Mouse (Mus musculus): ENCODE data around the gene Synpo2l. TPM values are rescaled to one million over a fixed set of nuclear protein-coding genes. Genes with fewer than 3 reads are reported as not detected.

The Synpo2l gene
- polyA plus RNA-seq, 1 experiment: 0.07 TPM

- Histone ChIP-seq H3K4me1 (ENCODE audit: control insufficient read depth, insufficient read depth, insufficient read length) (no peaks in the 10 kb centered on the region), H3K4me3 (ENCODE audit: extremely low read depth, insufficient read depth, insufficient read length) (no peak overlapping the region), H3K27me3 (ENCODE audit: control insufficient read depth, insufficient read depth, low read length) (0 out of 2 replicates have a peak, but pooled peaks cover 2% of the 10 kb centered on the region), H3K36me3 (ENCODE audit: control insufficient read depth, insufficient read depth, low read length) (no peaks in the 10 kb centered on the region), H3K27ac (ENCODE audit: insufficient read depth, low read length) (no peak overlapping the region)
- no peak for DNase-seq (ENCODE audit: low read depth in 1 of 2, low spot score in 2 of 2)
- 48% methylated on average over 3 of the region's 3 CpGs for WGBS
- TF ChIP-seq CTCF (IDR thresholded peaks at IDR 0.05; ENCODE audit: extremely low read depth, insufficient read depth, insufficient read length, insufficient replicate concordance): no peak
These were observed 3.7 kb downstream of the Synpo2l start for GRCm38 (mm10) chr14:20664436-20664835.

DNA sequence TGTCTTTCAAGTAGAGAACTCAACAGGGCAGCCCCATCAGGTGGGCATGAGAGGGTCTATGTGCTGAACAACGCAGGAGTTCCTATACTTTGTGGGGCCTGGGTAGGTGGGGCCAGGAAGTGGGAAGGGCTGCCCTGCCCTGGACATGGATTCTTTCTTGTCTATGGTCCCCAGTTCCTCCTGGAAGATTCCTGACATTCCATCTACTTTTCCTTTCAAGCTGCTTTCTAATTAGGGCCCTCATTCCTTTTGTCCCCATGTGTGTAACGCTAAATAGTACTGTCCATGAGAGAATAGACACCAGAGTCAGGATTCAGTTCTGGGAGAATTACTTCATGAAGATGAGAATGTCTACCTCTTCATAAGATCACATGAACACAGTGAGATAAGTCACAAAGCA is 4.6 kb downstream of the Synpo2l start:
- TF ChIP-seq POLR2A (IDR thresholded peaks at IDR 0.05; ENCODE audit: low read depth, low read length) (no peak), CTCF (IDR thresholded peaks at IDR 0.05; ENCODE audit: extremely low read depth, insufficient read depth, insufficient read length, insufficient replicate concordance) (no peak)
- no peaks in the 10 kb centered on the region for H3K36me3 ChIP-seq (ENCODE audit: control insufficient read depth, insufficient read depth, low read length)
- no peak overlapping the region for H3K4me3 ChIP-seq (ENCODE audit: extremely low read depth, insufficient read depth, insufficient read length)
- WGBS: 90% methylated on average over 2 of the region's 2 CpGs
- no peaks in the 10 kb centered on the region for H3K4me1 ChIP-seq (ENCODE audit: control insufficient read depth, insufficient read depth, insufficient read length)
- no peak overlapping the region for H3K27ac ChIP-seq (ENCODE audit: insufficient read depth, low read length)
- 0 out of 2 replicates have a peak, but pooled peaks cover 2% of the 10 kb centered on the region for H3K27me3 ChIP-seq (ENCODE audit: control insufficient read depth, insufficient read depth, low read length)
- DNase-seq (ENCODE audit: low read depth in 1 of 2, low spot score in 2 of 2): no peak

DNA sequence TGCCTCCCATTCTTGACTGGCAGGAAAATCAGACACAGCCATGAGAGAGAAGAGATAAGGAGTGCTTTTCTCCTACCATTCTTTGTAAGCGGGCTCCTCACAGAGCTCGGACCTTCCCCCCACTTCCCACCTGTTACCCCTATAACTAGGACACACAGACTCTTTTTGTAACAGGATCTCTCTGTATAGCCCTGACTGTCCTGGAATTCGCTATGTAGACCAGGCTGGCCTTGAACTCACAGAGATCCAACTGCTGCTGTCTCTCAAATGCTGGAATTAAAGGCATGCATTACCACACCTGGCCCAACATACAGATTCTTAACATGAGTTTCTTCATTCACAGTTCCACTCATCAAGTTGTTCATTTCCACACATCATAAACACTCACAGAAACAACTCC is 5.4 kb downstream of the Synpo2l start:
- H3K27me3 ChIP-seq (ENCODE audit: control insufficient read depth, insufficient read depth, low read length): 0 out of 2 replicates have a peak, but pooled peaks cover 2% of the 10 kb centered on the region
- no peak overlapping the region for H3K4me3 ChIP-seq (ENCODE audit: extremely low read depth, insufficient read depth, insufficient read length)
- no peak overlapping the region for H3K27ac ChIP-seq (ENCODE audit: insufficient read depth, low read length)
- H3K4me1 ChIP-seq (ENCODE audit: control insufficient read depth, insufficient read depth, insufficient read length): no peaks in the 10 kb centered on the region
- no peak for DNase-seq (ENCODE audit: low read depth in 1 of 2, low spot score in 2 of 2)
- no peak for TF ChIP-seq CTCF (IDR thresholded peaks at IDR 0.05; ENCODE audit: extremely low read depth, insufficient read depth, insufficient read length, insufficient replicate concordance)
- TF ChIP-seq POLR2A (IDR thresholded peaks at IDR 0.05; ENCODE audit: low read depth, low read length): no peak
- no peaks in the 10 kb centered on the region for H3K36me3 ChIP-seq (ENCODE audit: control insufficient read depth, insufficient read depth, low read length)
- WGBS: 94% methylated on average over 3 of the region's 3 CpGs

DNA sequence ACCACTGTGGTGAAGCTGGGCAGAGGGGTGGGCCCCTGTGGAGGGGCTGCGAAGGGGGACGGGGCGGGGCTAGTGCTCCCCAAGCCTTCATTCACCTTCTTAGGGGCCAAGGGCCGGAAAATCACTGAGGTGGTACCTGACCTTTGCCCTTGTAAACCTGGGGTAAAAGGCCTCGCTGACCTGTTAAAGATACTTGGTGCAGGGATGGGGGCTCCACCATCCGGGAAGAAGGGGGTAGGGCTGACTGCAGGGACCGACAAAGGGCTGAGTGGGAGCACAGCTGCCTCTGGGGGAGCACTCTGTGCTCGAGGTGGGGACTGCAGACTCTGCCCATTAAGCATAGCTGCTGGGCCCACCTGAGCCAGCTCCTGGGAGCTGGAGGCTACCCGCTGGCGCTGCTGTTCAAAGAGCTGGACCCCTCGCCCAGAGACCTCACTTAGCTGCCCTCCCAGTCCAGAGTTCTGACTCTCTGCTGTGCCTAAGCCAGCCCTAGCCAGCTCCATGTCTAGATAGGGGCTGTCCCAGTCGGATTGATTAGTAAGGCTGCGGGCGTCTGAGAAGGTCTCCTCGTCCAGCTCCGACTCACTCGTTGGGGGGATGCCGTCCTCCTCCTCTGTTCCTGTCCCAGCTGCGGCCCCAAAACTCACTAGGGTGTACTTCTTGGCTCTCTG is 6.4 kb downstream of the Synpo2l start:
- H3K36me3 ChIP-seq (ENCODE audit: control insufficient read depth, insufficient read depth, low read length): no peaks in the 10 kb centered on the region
- 64% methylated on average over 19 of the region's 19 CpGs for WGBS
- DNase-seq (ENCODE audit: low read depth in 1 of 2, low spot score in 2 of 2): no peak
- H3K4me3 ChIP-seq (ENCODE audit: extremely low read depth, insufficient read depth, insufficient read length): peak overlapping the region; percentile 56; the same call in 1 of the 2 replicates
- H3K27ac ChIP-seq (ENCODE audit: insufficient read depth, low read length): no peak overlapping the region
- H3K27me3 ChIP-seq (ENCODE audit: control insufficient read depth, insufficient read depth, low read length): 0 out of 2 replicates have a peak, but pooled peaks cover 2% of the 10 kb centered on the region
- TF ChIP-seq CTCF (IDR thresholded peaks at IDR 0.05; ENCODE audit: extremely low read depth, insufficient read depth, insufficient read length, insufficient replicate concordance): no peak
- no peak for TF ChIP-seq POLR2A (IDR thresholded peaks at IDR 0.05; ENCODE audit: low read depth, low read length)
- no peaks in the 10 kb centered on the region for H3K4me1 ChIP-seq (ENCODE audit: control insufficient read depth, insufficient read depth, insufficient read length)

DNA sequence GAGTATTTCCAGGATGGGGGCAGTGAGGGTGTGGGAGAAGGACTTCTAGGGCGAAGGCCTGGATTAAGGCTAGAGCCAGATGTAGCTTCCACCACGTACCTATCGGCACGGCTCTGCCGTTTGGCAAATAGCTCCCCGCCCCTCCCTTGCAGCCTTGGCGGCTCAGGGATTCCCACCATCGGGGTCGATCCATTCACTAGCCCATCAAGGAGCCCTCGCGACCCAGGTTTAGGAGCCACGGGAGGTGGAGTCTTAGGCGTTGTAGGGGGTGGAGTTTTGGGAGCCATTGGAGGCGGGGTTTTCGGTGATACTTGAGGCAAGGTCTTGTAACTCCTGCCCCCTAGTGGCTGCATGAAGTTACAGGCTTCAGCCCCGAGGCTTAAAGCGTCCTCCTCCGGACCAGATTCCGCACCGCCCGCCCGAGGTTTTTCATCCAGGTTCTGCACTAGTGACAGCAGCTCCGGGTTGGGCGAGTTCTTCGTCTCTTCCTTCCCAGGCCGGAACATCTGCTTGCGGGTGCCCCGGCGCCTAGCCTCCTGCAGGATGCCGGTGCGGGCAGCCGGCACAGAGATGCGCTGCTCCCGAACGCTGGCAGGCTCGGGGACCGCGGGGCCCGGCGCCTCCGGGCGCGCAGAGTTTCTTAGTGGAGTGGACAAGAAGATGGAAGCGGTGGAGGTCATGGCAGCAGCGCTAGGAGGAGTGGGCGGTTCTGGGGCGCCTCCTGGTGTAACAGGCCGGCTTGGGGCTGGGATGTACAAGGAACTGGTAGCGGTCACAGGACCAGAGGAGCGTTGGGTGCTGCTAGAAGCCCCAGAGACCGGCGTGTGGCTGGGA is 7.1 kb downstream of the Synpo2l start:
- Histone ChIP-seq H3K27ac (ENCODE audit: insufficient read depth, low read length) (peak overlapping the region; percentile 28; the same call in 1 of the 2 replicates), H3K4me3 (ENCODE audit: extremely low read depth, insufficient read depth, insufficient read length) (peak overlapping the region; percentile 68), H3K36me3 (ENCODE audit: control insufficient read depth, insufficient read depth, low read length) (no peaks in the 10 kb centered on the region), H3K4me1 (ENCODE audit: control insufficient read depth, insufficient read depth, insufficient read length) (no peaks in the 10 kb centered on the region), H3K27me3 (ENCODE audit: control insufficient read depth, insufficient read depth, low read length) (0 out of 2 replicates have a peak, but pooled peaks cover 2% of the 10 kb centered on the region)
- TF ChIP-seq POLR2A (IDR thresholded peaks at IDR 0.05; ENCODE audit: low read depth, low read length) (no peak), CTCF (IDR thresholded peaks at IDR 0.05; ENCODE audit: extremely low read depth, insufficient read depth, insufficient read length, insufficient replicate concordance) (peak; percentile 76; the same call in 1 of the 2 replicates)
- peak; percentile 88 to 89 for DNase-seq (ENCODE audit: low read depth in 1 of 2, low spot score in 2 of 2)
- WGBS: 3% methylated on average over 52 of the region's 52 CpGs

DNA sequence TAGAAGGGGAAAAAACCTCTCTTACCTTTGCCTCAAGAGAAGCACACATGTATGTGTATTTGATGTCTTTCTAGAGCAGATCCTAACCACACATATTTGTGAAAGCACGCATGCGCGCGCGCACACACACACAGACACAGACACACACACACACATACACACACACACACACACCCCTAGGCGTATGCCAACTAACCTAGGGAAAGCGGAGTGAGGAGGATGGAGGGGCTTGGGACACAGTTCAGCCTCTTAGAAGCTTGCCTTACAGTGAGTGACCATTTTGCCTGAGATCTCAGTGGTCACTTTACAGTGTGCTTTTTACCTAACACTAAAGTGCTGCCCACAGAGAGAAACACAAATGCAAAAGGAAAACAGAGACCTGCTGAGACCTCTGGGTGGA is 8.5 kb downstream of the Synpo2l start:
- H3K4me1 ChIP-seq (ENCODE audit: control insufficient read depth, insufficient read depth, insufficient read length): no peaks in the 10 kb centered on the region
- no peak for TF ChIP-seq CTCF (IDR thresholded peaks at IDR 0.05; ENCODE audit: extremely low read depth, insufficient read depth, insufficient read length, insufficient replicate concordance)
- WGBS: over 99% methylated on average over 7 of the region's 7 CpGs

More for the DNA sequence above, 8.5 kb downstream of the Synpo2l start:
- no peak for DNase-seq (ENCODE audit: low read depth in 1 of 2, low spot score in 2 of 2)
- Histone ChIP-seq H3K27ac (ENCODE audit: insufficient read depth, low read length) (no peak overlapping the region), H3K4me3 (ENCODE audit: extremely low read depth, insufficient read depth, insufficient read length) (no peak overlapping the region), H3K27me3 (ENCODE audit: control insufficient read depth, insufficient read depth, low read length) (0 out of 2 replicates have a peak, but pooled peaks cover 2% of the 10 kb centered on the region), H3K36me3 (ENCODE audit: control insufficient read depth, insufficient read depth, low read length) (no peaks in the 10 kb centered on the region)

Measured in spleen, adult 2 months (tissue).